Mouse (Mus musculus) c-Kit-positive CD71-positive TER-119-positive erythroid progenitor cells, embryonic 14.5 days (primary cell): ENCODE results near the gene Gm14325.
A peak's percentile ranks its signal among the peaks of the same experiment; 100 is the strongest.
"Not testable (repeated sequence)": the region's sequence is repeated elsewhere in the genome, so short reads cannot be mapped to it uniquely, and the experiment has no call there.

ENCODE experiments used
- DNase-seq: peaks from one replicate; pipeline ENCODE4 v3.0.0-alpha.2; 2013; ENCODE audit warnings: low spot score

The Gm14325 gene

DNA sequence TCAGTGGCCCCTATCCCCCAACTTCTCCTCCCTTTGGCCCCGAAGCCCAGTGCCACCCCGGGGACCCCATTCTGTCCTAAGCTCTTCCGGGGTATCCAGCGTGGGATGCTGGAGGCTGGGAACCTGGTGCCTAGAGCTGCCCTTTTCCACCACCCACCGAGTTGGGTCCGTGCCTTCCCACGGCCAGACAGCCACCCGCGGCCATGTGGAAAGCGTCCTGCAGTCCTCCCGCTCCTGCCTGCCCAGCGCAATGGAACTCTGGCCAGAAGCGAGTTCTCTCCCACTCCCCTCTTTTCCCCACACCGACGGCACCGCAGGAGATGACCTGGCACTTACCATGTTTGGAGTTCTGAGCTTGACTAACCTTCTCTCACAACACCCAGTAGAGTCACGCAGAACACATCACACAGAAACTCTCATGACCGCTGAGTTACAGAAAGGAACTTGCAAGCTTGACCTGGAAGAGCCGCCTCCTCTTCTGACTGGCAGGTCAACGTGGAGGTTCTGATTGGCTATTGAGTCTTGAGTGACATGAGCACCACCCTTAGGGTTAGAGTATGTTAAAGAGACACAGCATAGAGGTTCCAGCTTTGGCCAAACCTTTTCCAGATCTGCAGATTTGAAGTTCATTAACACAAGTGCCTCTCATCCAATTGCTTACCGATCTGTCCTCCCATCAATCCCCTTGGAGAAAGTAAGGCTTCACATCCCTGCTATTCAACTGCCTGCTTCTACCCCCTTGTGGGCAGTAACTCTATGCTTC lies at the start of gene Gm14325:
Gene Gm14325 (minus strand): TSS at position 436 of the 763 bp plus-strand sequence.
- peak; percentile 66 for DNase-seq

DNA sequence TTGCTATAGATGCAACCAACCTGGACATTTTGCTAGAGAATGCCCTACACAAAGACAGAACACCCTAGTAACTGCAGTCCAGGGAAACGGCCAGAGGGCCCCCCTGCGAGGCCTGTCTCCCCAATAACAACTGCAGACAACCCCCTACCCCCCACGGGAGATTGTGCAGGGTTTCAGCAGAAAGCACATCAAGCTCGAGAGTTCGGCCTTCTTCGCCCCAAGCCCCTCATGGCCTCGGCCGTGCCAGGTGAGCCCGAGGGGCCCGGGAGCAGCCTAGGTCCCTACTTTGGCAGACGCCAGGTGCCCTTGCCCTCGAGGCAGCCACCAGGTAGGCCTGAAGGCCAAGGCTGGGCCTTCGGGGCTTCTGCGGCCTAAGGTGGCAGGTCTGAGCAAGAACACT lies 47.6 kb upstream of the Gm14325 start:
- DNase-seq = not testable (repeated sequence)

DNA sequence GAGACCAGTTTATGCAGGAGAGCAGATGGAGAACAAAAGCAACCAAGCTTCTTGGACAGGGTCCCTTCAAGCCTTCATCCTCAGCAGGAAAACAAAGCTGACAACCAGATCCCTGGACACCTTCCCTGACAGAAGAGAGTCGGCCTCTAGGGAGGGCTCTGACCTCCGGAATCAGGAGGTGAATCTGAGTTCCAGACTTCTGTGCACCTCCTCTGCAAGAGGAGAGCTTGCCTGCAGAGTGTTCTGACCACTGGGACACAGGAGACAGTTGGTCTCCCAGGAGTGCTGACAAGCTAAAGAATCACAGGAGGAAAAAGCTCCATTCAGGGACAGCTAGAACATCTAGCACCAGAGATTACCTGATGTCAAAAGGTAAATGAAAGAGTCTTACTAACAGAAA lies 22.1 kb upstream of the Gm14325 start:
- DNase-seq = not testable (repeated sequence)

DNA sequence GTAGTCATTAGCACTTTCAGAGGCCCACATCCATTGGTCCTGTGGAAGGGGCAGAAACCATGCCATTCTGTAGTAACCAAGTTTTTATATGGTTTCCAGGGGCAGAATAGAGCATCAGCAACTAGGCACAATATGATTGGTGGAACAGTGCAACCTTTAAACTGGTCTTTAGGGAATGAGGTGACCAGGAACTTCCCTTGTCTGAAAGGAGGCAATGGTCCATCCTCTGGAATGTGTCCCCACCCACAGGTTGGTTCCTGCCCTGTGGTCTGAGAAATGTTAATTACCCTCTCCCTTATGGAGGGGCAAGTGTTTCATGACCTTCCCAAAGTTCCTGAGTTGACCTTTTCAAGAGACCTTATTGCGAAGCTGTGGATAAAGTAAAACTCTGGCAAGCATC lies 3.5 kb upstream of the Gm14325 start:
- DNase-seq = not testable (repeated sequence)

DNA sequence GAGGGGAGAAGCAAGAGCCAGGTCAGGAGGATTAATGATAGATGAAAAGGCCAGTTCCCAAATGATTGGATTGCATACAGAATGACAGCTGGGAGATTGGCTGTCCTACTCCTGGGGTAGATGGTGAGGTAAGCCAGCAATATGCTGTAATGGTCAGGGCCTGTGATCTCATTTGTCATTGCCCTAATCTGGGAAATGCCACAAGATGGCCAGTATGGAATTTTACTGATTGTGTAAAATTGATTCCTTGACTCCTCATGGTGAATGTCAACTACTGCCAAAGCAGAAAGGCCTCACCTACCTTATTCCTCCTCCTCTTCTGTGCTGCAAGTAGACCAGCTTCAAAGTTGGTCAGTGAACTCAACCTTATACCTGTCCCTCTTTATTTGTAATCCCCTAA lies 3.4 kb downstream of the Gm14325 start:
- not testable (repeated sequence) for DNase-seq

DNA sequence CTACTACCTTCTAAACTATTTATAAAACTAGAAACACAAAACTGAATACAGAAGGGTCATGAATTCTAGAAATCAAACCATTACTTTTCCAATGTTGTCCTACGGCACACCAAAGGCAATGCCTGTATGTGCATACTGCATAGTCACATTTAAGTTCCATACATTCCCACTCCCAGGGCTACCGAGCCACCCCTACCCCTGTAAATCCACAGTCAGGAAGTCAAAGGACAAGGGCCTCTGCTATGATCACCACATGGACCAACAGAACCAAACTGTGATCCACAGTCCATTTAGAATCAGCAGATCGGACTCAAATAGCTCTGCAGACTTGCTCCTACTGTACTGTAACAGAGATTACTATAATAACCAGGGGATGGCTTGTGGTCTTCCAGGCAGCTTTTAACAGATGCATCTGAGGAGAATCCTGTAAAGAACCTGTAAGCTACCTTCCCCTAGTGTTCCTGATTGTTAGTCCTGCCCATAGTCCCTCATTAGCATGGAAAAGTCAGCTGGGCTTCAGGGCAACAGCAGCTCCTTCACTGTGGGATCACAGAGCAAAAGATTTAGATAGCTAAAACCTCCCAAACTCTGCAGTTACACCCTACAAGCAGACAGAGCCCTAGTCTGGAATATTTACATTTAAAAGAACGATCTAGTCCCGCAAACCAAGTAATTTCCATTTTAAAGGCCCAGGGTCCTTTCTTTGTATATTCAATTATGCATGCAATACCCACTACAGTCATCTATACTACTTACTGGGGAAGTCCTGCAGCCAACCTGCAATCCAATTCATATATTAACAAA lies 4.2 kb downstream of the Gm14325 start:
- not testable (repeated sequence) for DNase-seq

DNA sequence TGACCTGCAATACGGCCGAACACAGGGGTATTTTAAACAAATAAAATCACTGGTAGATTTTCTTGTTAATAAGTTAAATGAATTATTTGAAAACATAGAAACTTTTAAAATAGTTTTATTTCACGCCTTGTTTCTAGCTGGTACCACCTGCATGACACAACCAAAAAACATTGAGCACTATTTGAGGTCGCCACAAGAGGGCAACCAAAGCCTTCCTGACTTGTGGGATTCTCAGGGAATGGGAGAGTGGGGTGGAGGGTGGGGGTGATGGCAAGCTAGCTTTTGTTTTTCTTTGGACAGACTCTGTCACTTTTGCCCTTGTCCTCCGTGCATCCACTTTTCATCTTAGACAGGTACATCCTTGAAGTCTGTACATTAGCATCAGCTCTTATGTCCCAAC lies 18.2 kb downstream of the Gm14325 start:
- DNase-seq = not testable (repeated sequence)

DNA sequence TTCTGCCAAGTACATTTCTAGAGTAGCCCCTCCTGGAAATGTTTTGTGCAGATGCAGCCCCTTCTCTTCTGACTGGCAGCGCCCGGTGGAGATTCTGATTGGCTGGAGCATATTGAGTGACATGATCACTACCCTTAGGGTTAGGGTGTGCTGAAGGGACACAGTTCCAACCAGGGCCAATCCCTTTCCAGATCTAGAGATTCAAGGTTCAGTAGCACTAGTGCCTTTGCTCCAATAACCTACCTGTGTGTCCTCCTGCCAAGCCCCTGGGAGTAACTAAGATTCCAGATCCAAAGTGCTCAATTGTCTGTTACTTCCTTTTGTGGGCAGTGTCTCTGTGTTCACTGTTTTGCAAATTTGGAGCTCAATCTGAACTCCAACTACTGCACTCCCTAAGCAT lies 34.0 kb downstream of the Gm14325 start:
- not testable (repeated sequence) for DNase-seq

DNA sequence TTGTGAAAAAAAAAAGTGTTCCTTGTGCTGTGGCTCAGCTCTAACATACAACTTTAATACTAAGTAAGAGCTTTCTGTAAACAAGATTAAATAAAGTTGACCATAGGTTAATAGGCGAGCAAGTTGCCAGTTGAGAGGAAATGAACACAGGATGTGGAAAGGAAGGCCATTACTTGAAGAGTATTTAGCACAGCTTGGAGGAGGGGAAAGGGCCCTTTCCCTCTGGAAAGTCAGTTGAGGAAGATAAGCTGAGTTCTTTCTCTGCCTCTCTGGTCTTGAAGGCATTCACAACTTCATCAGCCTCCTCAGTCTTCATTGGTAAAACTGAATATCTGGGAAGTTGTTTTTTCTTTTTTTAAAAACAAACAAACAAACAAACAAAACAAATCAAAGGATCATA lies 52.8 kb downstream of the Gm14325 start:
- not testable (repeated sequence) for DNase-seq
